ENCODE assay signal across 12 mouse cellular contexts in genomic region chr15:56018141-56018540, GRCm38 (mm10).
"Had no signal": no experiment of that assay in that cellular context is flagged by ENCODE, and none has a peak within 500 bp of the region (broad histone marks: within the 10 kb centered on the region; RNA-seq: fewer than 3 reads in every experiment).

No protein-coding gene starts in this region.

- DNase-seq: liver, postnatal 0 days; lung, adult 2 months; lung, postnatal 14 days; lung, postnatal 36 days; retina, postnatal 1 day; right cerebral cortex, adult 18-20 months; right cerebral cortex, postnatal 25 days; right cerebral cortex, postnatal 4 days; spleen, adult 18-20 months; thymus, adult 2 months; thymus, postnatal 25 days; thymus, postnatal 4 days had no signal
